Mouse (Mus musculus) C2C12 (cell line): ENCODE measurements around the gene Ssc4d.

Source experiments
- CTCF ChIP-seq: IDR thresholded peaks from one replicate; pipeline ENCODE4 v1.5.1; 2011; ENCODE audit not compliant: control insufficient read depth, insufficient read depth, insufficient read length
- FOSL1 ChIP-seq: IDR thresholded peaks from one replicate; pipeline ENCODE4 v1.8.0; 2011; ENCODE audit warnings: mild to moderate bottlenecking, low read length; ENCODE audit not compliant: poor library complexity, insufficient read depth, severe bottlenecking
- MYOG ChIP-seq: IDR thresholded peaks from one replicate; pipeline ENCODE4 v1.6.1; 2011; ENCODE audit not compliant: control insufficient read depth, insufficient read length; ENCODE audit errors: extremely low read depth

- TF ChIP-seq CTCF (no peak), FOSL1 (no peak), MYOG (no peak)
These were observed 28.0 kb upstream of the Ssc4d start for GRCm38 (mm10) chr5:136002325-136002724.
